Mouse (Mus musculus): Measurements from ENCODE around the gene Cdk2ap2. TPM values are rescaled to one million over a fixed set of nuclear protein-coding genes. Genes with fewer than 3 reads are reported as not detected.
"Not testable (repeated sequence)": the region's sequence is repeated elsewhere in the genome, so short reads cannot be mapped to it uniquely, and the experiment has no call there.

Gene Cdk2ap2
- total RNA-seq, 2 experiments from 2014 or later = 28.9 to 37.6 TPM

DNA sequence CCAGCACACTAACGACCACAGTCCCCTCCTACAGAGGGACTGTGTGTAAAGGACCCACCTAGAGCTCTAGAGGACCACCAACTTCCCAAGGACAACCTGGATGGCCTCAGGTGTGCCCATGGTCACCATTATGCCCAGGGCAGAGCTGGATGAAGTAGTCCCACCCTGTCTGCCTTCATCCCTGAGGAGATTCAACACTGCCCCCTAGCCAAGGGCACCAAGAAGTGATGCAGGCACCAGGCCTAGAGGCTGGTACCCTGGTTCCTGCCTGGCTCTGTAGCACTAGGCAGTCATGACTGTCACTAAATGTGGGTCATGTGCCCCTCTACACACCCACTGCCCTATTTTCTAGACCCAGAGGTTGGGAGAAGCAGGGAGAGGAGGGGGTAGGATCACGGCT is 34.8 kb downstream of the Cdk2ap2 start:
- no peak for DNase-seq (ENCODE audit: extremely low spot score in 1 of 2, low spot score in 1 of 2)

DNA sequence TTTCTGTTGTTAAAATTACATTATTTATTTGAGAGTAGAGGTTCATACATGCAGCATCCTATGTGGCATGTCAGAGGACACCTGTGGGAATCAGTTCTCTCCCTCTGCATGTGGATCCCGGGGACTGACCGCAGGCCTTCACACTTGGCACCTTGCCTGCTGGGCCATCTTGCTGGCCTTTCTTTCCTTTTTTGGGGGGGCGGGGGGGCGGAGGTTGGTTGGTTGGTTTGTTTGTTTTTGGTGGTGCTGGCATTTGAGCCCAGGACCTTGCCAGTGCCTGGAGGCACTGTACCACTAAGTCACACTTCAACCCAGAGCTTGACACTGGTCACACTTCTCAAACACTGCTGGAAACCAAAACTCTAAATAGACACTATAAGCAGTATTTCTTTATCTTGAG is 37.4 kb downstream of the Cdk2ap2 start:
- DNase-seq (ENCODE audit: extremely low spot score in 1 of 2, low spot score in 1 of 2) = no peak

DNA sequence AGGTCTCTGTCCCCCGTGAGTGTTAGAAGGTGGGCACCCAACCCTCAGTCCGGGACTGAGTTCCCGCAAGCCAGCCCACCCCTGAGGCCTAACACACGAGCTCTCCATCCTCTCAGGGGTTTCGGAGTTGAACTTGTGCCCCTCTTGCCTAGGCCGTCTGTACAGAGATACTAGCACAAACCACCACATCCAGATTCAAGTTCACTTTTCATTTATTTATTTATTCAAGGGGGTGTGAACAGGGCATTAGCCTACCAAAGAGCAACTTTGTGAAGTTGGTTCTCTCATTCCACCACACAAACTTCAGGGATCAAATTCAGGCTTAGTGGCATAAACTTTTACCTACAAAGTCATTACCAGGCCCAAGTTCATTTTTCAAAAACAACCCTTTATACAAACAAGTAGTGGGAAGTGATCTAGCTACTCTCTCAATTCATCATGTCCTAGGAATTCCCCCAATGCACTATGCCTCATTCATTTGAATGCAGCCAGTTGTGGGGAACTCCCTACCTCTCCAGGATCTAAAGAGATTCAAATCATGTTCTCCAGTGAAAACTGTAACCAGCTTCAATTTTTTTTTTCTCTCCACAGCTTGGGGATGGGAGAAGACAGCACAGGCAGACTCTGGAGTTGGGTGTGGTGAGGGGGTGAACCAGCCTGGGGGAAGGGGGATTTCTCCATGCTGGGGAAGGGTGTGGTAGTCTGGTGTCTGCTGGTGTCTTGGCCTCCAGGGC is 38.4 kb downstream of the Cdk2ap2 start:
- not testable (repeated sequence) for DNase-seq (ENCODE audit: extremely low spot score in 1 of 2, low spot score in 1 of 2)

DNA sequence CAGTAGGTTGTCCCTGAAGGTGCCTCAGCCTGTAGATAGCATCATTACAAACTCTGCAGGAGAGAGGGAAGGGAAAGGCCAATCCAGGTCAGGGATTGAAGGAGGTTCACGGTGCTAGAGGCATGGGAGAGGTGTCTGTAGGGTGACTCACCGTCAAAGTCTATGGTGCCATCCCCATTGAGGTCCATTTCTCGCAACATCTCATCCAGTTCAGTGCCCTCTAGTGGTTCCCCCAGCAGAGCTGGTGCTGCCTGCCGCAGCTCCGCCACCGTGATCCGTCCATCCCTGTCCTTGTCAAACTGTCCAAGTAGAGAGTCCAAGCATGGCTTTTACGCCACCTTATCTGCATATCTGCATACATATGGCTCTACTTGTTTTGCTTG is 39.0 kb downstream of the Cdk2ap2 start:
- DNase-seq (ENCODE audit: extremely low spot score in 1 of 2, low spot score in 1 of 2) = not testable (repeated sequence)

DNA sequence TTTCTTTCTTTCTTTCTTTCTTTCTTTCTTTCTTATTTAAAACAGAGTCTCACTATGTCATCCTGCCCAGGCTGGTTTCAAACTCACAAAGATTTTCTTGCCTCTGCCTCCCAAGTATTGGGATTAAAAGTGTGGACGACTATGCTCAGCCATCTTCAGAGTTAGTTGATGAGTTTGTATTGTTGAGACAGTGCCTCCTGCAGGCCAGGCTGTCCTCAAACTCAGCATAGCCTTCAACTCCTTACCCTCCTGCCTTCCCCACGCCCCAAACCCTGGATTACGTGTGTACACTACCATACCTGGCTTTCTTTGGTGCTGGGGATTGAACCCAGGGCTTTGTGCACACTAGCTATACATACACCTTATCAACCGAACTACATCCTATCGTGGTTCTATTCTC is 39.5 kb downstream of the Cdk2ap2 start:
- DNase-seq (ENCODE audit: extremely low spot score in 1 of 2, low spot score in 1 of 2) = no peak

DNA sequence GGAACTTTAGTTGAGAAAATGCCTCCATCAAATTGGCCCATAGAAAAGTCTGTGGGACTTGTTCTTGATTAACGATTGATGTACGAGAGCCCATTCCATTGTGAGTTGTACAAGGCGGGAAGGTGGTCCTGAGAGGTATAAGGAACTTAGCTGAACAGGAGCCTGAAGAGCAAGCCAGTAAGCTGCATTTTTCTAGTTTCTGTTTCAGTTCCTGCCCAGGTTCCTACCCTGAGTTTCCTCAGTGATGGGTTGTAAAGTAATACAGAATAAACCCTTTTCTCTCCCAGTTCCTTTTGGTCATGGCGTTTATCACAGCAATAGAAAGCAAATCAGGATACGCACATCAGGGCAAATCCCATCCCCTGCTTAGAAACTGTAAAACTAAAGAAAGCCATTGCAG is 40.9 kb downstream of the Cdk2ap2 start:
- DNase-seq (ENCODE audit: extremely low spot score in 1 of 2, low spot score in 1 of 2) = no peak

DNA sequence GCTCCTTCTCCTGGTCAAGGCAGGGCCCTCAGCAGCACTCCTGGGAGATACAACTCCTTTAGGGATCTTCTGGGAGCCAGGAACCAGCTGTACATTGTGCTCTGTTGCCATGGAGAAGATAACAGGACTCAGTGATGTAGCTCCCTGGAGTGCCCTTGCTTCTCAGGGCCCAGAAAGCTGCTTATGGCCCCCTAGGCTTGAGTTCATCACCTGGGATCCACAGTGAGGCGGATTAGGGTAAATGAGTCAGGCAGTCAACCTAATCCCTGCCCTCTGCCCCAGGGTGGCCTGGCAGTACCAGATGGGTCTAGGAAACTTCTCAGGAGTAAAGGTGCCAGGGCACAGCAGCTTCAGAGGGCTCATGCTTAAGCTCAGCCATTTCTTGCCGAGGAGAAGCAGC is 42.5 kb downstream of the Cdk2ap2 start, which contains the start of gene Gpr152:
Gene Gpr152, plus strand, starts transcription at position 342 of the 400 bp plus-strand sequence.
- no peak for DNase-seq (ENCODE audit: extremely low spot score in 1 of 2, low spot score in 1 of 2)

DNA sequence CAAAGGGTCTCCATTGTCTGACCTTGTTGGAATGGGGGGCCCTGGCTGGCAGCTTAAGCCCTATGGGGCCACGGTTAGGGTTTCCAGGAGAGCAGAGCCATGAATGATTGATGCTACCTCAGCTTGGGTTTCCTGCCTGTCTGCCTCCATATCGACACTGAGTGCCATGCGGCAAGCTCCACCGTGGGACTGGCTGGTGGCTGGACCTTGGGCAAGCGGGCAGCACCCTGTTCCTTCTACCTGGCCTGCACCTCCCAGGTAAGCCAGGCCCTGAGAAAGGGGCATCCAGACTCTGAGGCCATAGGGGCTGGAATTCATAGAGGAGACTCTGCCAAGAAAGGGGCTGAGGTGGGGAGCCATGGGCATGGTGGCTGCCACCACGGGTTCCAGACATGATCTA is 43.2 kb downstream of the Cdk2ap2 start:
- DNase-seq (ENCODE audit: extremely low spot score in 1 of 2, low spot score in 1 of 2) = no peak

DNA sequence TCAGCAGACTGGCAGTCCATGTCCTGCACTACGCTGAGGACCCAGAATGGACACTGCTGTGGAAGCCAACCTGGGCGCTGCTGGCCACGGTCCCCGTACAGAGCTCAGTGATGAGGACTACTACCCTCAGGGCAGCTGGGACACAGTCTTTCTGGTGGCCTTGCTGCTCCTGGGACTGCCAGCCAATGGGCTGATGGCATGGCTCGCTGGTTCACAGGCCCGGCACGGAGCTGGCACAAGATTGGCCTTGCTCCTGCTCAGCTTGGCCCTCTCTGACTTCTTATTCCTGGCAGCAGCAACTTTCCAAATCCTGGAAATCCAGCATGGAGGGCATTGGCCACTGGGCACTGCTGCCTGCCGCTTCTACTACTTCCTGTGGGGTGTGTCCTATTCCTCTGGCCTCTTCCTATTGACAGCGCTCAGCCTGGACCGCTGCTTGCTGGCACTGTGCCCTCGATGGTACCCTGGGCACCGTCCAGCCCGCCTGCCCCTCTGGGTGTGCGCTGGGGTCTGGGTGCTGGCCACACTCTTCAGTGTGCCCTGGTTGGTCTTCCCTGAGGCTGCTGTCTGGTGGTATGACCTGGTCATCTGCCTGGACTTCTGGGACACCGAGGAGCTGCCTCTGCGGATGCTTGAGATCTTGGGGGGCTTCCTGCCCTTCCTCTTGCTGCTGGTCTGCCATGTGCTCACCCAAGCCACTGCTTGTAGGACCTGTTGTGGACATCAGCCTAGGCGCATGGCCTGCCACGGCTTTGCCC is 45.6 kb downstream of the Cdk2ap2 start:
- DNase-seq (ENCODE audit: extremely low spot score in 1 of 2, low spot score in 1 of 2) = no peak

DNA sequence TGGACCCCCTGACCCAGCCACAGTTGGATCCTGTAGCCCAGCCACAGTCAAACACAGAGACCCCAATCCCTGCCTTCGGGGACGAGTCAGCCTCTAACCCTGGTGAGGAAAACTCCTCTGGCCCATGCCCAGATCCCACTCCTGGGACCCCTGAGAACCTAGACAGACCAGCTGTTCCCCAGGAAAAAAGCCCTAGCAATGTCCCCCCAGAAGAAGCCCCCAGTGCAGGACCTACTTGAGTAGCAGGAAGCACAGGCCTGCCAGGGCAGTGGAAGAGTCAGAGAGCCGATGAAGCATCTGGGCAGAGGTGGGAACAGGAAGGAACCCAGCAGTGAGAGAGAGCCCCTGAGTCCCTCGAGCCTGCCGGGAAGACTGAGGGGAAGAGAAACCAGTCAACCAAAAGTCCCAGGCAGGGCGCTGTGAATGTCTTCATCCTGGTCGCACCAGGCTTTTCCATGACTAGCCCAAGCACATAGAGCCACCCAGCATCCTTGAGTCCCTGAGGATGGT is 46.8 kb downstream of the Cdk2ap2 start, which contains the start of gene Cabp4:
Gene Cabp4, minus strand, starts transcription at position 275 of the 510 bp plus-strand sequence.
- no peak for DNase-seq (ENCODE audit: extremely low spot score in 1 of 2, low spot score in 1 of 2)

DNA sequence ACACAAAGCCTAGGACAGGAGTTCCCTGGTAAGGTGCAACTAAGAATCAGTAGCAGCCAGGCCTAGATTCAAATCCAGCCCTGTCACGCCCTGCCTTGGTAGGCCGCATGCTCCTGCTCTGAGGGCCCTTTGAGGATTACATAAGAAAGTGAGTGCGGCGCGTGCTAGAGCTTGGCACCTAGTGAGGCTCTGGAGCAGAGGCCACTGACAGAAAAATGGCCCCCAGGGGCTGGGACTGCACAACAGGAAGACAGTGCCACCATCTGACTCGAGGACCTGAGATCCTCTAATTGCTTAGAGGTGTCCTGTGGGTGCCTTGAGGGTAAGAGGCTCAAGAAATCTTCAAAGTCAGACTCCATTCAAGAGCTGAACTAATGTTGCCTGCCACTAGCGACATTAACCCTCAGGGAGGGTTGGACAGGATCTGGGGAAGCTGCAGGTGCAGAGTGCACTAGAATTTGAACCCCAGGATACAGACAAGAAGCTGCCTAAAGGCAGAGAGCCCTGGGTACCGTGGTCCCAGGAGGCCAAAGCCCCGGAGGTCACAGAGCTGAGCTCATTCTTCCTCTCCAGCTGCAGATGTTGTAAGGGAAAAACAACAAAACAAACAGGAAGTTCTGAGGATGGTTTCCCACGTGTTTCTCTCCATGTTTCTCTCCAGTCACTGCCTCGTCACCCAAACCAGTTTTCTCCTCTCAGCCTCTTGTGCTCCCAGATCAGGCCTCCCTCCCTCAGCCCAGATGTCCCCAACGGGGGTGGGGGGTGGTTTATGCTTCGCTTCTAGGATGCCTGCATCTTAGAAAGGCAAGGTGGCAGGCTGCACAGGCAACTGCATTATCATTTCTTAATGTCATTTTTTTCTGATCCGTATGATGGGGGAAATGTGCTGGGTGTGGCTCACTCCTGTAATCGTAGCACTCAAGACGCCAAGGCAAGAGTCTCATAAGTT is 47.8 kb downstream of the Cdk2ap2 start:
- no peak for DNase-seq (ENCODE audit: extremely low spot score in 1 of 2, low spot score in 1 of 2)

DNA sequence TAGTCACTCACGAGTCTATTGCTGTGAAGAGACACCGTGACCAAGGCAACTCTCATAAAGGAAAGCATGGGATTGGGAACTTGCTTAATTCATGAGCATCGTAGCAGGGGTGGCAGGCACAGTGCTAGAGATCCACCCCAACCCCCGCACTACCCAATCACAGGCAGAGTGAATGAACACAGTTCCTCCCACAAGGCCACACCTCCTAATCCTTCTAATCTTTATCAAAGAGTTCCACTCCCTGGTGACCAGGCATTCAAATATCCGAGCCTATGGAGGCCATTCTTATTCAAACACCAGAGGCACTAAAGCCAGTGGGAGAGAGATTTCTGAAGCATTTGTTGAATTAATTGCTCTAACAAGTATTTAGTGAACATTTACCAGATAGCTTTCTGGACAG is 49.0 kb downstream of the Cdk2ap2 start:
- no peak for DNase-seq (ENCODE audit: extremely low spot score in 1 of 2, low spot score in 1 of 2)

DNA sequence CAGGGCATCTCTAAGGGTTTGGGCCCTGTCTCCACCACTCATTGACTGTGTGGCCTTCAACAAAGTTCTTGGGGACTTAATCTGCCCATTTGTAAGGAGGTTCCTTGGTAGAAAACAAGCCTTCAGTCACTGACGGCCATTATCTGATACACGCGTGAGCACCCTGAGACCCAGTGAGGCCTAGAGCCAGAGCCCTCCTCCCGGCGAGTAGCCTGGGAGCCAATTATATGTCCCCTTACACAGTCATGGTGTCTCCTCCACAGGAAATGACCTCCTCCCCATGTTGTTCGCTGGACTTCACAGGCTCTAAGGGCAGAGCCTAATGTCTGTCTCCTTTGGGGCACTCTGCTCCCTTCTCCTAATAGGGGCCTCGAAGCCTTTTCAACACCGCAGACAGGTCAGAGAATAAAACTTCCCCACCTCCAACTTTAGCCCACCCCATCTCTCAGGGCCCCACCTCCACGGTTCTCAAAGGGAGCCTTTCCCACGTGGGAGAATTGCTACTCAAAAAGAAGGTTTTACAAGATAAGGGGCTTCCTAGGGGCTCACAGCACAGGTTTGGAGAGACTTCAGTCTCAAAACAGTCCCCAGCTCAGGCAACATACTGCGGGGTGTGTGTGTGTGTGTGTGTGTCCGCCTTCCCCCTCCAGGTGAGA is 49.5 kb downstream of the Cdk2ap2 start:
- no peak for DNase-seq (ENCODE audit: extremely low spot score in 1 of 2, low spot score in 1 of 2)

DNA sequence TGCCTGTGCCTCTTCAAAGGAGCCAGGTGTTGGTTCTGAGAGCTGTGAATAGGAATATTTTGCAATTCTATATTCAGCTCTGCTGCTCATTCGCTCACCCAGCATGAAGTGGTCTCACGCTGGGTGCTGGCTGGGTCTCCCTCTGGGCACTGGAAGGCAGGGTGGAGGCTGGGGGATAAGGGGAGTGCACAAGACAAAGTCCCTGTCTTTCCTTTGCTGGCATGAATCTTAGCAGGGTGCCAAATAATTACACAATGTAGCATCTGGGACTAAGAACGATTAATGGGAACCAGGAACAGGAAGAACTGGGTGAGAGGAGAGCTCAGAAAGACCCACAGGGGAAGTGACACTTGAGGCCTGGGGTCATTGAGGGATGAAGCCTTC is 50.0 kb downstream of the Cdk2ap2 start:
- DNase-seq (ENCODE audit: extremely low spot score in 1 of 2, low spot score in 1 of 2) = no peak

DNA sequence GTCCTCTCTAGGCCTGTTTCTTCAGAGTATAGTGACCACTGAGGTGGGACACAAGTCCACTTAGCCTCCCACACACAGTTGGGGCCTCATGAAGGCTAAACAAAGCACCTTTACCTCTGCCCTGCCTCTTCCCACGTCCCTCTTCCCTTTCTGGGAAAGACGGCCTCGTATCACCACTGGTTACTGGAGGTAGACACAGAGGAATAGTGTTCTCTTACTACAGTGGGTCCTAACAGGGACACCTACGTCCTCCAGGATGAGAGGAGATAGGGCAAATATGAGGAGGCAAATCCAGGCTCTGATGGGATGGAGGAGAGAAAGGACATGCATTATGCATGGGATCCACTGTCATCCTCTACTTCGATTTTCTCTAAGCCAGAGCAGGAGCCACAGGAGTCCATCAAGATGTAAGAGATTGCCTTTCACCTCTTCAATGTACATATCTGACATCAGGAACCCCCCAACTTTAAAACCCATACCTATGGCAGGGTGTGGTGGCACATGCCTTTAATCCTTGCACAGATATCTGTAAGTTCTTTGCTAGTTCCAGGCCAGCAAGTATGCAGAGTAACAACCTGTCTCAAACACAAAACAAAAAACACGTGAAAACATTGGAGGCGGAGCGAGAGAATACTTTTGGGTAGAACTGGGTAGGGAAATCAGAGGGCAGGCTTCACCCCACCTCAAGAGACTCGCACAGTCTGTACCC is 51.0 kb downstream of the Cdk2ap2 start:
- no peak for DNase-seq (ENCODE audit: extremely low spot score in 1 of 2, low spot score in 1 of 2)

DNA sequence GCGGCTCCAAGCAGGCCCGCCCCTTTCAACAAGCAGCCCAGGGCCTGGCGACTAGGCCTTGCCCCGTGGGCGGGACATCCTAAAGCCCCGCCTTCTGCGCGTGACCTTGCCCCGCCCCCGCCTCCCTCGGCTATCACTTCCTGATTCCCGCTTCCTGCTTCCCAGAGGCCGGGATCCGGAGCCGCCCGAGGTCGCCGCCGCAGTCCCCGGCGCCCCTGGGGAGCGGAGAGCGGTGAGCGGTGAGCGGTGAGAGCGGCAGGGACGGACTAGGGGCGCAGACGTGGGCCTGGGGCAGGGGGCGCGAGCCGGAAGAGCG is 51.5 kb downstream of the Cdk2ap2 start, which contains the start of gene Coro1b:
Gene Coro1b, plus strand, starts transcription at position 129 of the 316 bp plus-strand sequence.
- DNase-seq (ENCODE audit: extremely low spot score in 1 of 2, low spot score in 1 of 2) = peak; percentile 92 to 93
